Mouse (Mus musculus): ENCODE data around the gene Ptpn6.

GRCm38 (mm10) chr6:124685606-124686386, 52.7 kb downstream of the Ptpn6 start:
- no peak for TF ChIP-seq CHD2 (IDR thresholded peaks at IDR 0.05; ENCODE audit: low read depth, low read length)
- no peak for TF ChIP-seq MAFK (IDR thresholded peaks at IDR 0.05; ENCODE audit: insufficient read depth, low read depth, low read length)
- TF ChIP-seq HCFC1 (IDR thresholded peaks at IDR 0.05; ENCODE audit: borderline replicate concordance, insufficient read depth, low read length) = no peak
- TF ChIP-seq ZNF384 (IDR thresholded peaks at IDR 0.05; ENCODE audit: low read depth, low read length) = no peak
- TF ChIP-seq ZC3H11A (IDR thresholded peaks at IDR 0.05; ENCODE audit: borderline replicate concordance, low read depth, low read length) = no peak

Data from ES-E14 (cell line).